Mouse (Mus musculus): Measurements from ENCODE around the gene Tmigd3.

DNA sequence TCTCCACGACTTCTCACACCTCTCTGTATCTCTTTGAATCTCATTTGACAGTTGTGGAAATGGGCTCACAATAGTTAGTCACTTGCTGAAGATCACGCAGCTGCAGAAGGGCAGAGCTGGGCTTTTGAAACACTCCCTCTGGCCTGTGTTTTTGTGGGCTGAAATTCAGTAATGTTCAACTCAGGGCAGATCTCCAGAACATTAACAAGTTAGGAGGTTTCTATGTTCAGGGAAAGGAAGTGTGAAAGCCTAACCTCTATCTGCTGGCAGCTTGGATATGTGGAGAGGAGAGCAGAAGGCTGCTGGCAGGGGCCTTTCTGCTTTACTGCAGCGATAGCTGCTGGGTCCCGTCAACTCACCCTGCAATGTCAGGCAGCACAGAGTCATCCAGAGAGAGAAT lies 19.5 kb downstream of the Tmigd3 start:
- TF ChIP-seq CTCF (IDR thresholded peaks at IDR 0.05; ENCODE audit: extremely low read depth, insufficient read depth, low read length) (no peak), POLR2A (IDR thresholded peaks at IDR 0.05; ENCODE audit: extremely low read depth, insufficient read depth, low read length) (no peak)
